ENCODE assay signal across 8 mouse cellular contexts in the genomic region with DNA sequence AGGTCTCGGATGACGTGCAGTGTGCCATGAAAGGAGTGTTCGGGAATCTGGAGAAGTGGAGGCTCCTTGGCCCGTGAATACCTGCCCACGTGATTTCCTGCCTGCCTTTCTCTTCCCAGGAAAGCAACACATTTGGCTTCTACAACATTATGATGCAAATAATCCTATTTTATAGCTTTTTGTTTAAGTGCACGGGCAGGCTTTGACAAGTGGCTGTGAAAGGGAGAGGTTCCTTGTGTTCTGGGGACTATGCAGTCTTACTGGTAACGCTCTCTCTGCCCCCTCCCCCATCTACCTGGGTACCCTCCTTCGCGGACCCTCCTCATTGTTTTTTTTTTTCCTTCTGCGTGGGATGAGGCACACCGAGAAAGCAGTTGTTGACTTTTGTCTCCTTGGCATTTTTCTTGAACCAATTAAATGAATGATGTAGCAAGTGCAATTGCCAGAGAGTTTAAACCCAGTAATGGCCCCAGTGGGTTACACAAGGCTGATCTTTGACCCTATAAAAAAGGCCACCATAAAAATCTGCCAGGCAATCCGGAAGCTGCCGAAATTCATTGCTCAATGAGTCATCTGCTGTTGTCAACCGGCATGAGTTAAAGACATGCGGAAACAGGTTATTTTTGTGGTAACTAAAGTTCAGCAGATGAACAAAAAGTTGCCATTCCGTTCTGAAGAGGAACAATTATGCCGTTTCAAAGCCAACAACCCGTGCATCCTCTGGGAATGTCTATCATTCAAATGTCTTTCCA.
A peak's percentile ranks its signal among the peaks of the same experiment; 100 is the strongest.
DNase-seq lines count a peak whose midpoint lies in the region; TF ChIP-seq lines count a peak whose summit lies in the region.

No protein-coding gene starts in this region.

- H3K9me3 ChIP-seq in E14TG2a.4 (ENCODE audit: low read length): peaks cover 38% of the 10 kb centered on the region
- no peaks in the 10 kb centered on the region for H3K9me3 ChIP-seq in limb, embryonic 10.5 days (replicated peaks)

- WGBS in limb, embryonic 10.5 days: 14% methylated on average over 18 of the region's 18 CpGs

- H3K27me3 ChIP-seq in E14TG2a.4 (ENCODE audit: insufficient read depth, low read length): no peaks in the 10 kb centered on the region
- no peaks in the 10 kb centered on the region for H3K27me3 ChIP-seq in limb, embryonic 10.5 days (ENCODE audit: low read depth, poor library complexity, severe bottlenecking)

- peak overlapping the region; percentile 35 for H3K4me3 ChIP-seq in E14TG2a.4 (replicated peaks; ENCODE audit: low read length)
- peak overlapping the region; percentile 24 for H3K4me3 ChIP-seq in limb, embryonic 10.5 days

- peaks cover 13% of the 10 kb centered on the region; the same call in 1 of the 2 replicates for H3K36me3 ChIP-seq in E14TG2a.4 (ENCODE audit: insufficient read depth, low read length)
- H3K36me3 ChIP-seq in limb, embryonic 10.5 days: no peaks in the 10 kb centered on the region

- no peak for TF ChIP-seq CTCF in E14TG2a.4 (conservative IDR thresholded peaks at IDR 0.05; ENCODE audit: low read length)

- H3K4me1 ChIP-seq in E14TG2a.4 (replicated peaks; ENCODE audit: low read depth, low read length): peaks cover 36% of the 10 kb centered on the region
- peaks cover 63% of the 10 kb centered on the region for H3K4me1 ChIP-seq in limb, embryonic 10.5 days

- peak overlapping the region; percentile 66 for H3K27ac ChIP-seq in limb, embryonic 10.5 days

- DNase-seq in gastrocnemius, postnatal 25 days: peak; percentile 10
- no peak for DNase-seq in gastrocnemius, postnatal 4 days (ENCODE audit: low spot score in 2 of 2)
- peak; percentile 45 for DNase-seq in embryo, embryonic 11.5 days (ENCODE audit: low read depth, low spot score)
- peak; percentile 65 for DNase-seq in limb, embryonic 10.5 days (ENCODE audit: low spot score)
- DNase-seq in urinary bladder, postnatal 36 days (ENCODE audit: low spot score in 2 of 2): peak; percentile 31 to 67
- DNase-seq in right cerebral cortex, postnatal 10 days (ENCODE audit: low spot score in 2 of 2): no peak
- DNase-seq in testis, postnatal 14 days (ENCODE audit: low spot score): no peak

Comparison
In these comparisons a context has a peak if more than half of its experiments do, and no peak if none do; other contexts are left out.
1. DNase-seq: peak in gastrocnemius, postnatal 25 days (single experiment), embryo, embryonic 11.5 days (single experiment), limb, embryonic 10.5 days (single experiment) and urinary bladder, postnatal 36 days (2 of 2); none in gastrocnemius, postnatal 4 days (0 of 2), right cerebral cortex, postnatal 10 days (0 of 2) and testis, postnatal 14 days (single experiment).